Mouse (Mus musculus): ENCODE measurements around the gene Pdia5. TPM values are rescaled to one million over a fixed set of nuclear protein-coding genes. Genes with fewer than 3 reads are reported as not detected.

Gene Pdia5
- total and polyA plus RNA-seq, 3 experiments, result not detected

GRCm38 (mm10) chr16:35380048-35380447 is 110.6 kb downstream of the Pdia5 start:
- DNase-seq (ENCODE audit: low read depth, low spot score), result no peak
- H3K27me3 ChIP-seq (ENCODE audit: control insufficient read depth in 1 of 2, insufficient read depth in 2 of 2, low read length in 2 of 2), result no peaks in the 10 kb centered on the region

GRCm38 (mm10) chr16:35379344-35379743 is 111.3 kb downstream of the Pdia5 start:
- Histone ChIP-seq H3K27me3 (ENCODE audit: control insufficient read depth in 1 of 2, insufficient read depth in 2 of 2, low read length in 2 of 2) (no peaks in the 10 kb centered on the region), H3K9me3 (replicated peaks; ENCODE audit: insufficient read depth, low read length) (no peaks in the 10 kb centered on the region), H3K4me3 (ENCODE audit: control insufficient read depth in 1 of 2, insufficient read depth in 1 of 2, low read depth in 2 of 2, low read length in 2 of 2) (no peak overlapping the region), H3K27ac (ENCODE audit: control insufficient read depth, low read depth, low read length) (no peak overlapping the region), H3K36me3 (ENCODE audit: control insufficient read depth in 1 of 2, insufficient read depth in 2 of 2, low read length in 2 of 2) (no peaks in the 10 kb centered on the region), H3K9ac (ENCODE audit: control insufficient read depth, low read depth, low read length, poor library complexity, severe bottlenecking) (no peak overlapping the region), H3K79me2 (ENCODE audit: control insufficient read depth, insufficient read depth, low read length, poor library complexity) (no peaks in the 10 kb centered on the region), H3K4me1 (ENCODE audit: control insufficient read depth in 1 of 2, insufficient read depth in 2 of 2, low read length in 2 of 2) (no peaks in the 10 kb centered on the region)
- TF ChIP-seq ZMIZ1 (IDR thresholded peaks at IDR 0.05; ENCODE audit: low read depth, low read length), result no peak
- no peak for TF ChIP-seq GATA1 (IDR thresholded peaks at IDR 0.05; ENCODE audit: low read depth, low read length)
- no peak for TF ChIP-seq POLR2AphosphoS5 (IDR thresholded peaks at IDR 0.05; ENCODE audit: borderline replicate concordance, low read depth, low read length)
- no peak for TF ChIP-seq EP300 (IDR thresholded peaks at IDR 0.05; ENCODE audit: low read depth in 1 of 2, low read length in 2 of 2)
- TF ChIP-seq MXI1 (IDR thresholded peaks at IDR 0.05; ENCODE audit: low read depth, low read length), result no peak
- no peak for TF ChIP-seq MEF2A (IDR thresholded peaks at IDR 0.05; ENCODE audit: extremely low read depth, insufficient replicate concordance, low read depth, low read length, poor library complexity, severe bottlenecking)
- no peak for TF ChIP-seq JUND (IDR thresholded peaks at IDR 0.05; ENCODE audit: low read depth, low read length)
- TF ChIP-seq USF2 (IDR thresholded peaks at IDR 0.05; ENCODE audit: borderline replicate concordance in 1 of 2, insufficient read depth in 1 of 2, low read depth in 1 of 2, low read length in 2 of 2), result no peak
- no peak for TF ChIP-seq ZKSCAN1 (IDR thresholded peaks at IDR 0.05; ENCODE audit: low read depth, low read length)
- no peak for TF ChIP-seq ZC3H11A (IDR thresholded peaks at IDR 0.05; ENCODE audit: low read depth, low read length)
- TF ChIP-seq RAD21 (IDR thresholded peaks at IDR 0.05; ENCODE audit: low read depth, low read length), result no peak
- TF ChIP-seq E2F4 (IDR thresholded peaks at IDR 0.05; ENCODE audit: borderline replicate concordance, low read depth, low read length), result no peak
- no peak for TF ChIP-seq POLR2AphosphoS2 (IDR thresholded peaks at IDR 0.05; ENCODE audit: low read length)
- no peak for TF ChIP-seq TBP (IDR thresholded peaks at IDR 0.05; ENCODE audit: low read depth, low read length)
- TF ChIP-seq CHD1 (IDR thresholded peaks at IDR 0.05; ENCODE audit: low read depth, low read length), result no peak
- no peak for TF ChIP-seq TAL1 (IDR thresholded peaks at IDR 0.05; ENCODE audit: low read length)
- no peak for TF ChIP-seq MYC (IDR thresholded peaks at IDR 0.05; ENCODE audit: low read depth, low read length)
- TF ChIP-seq SIN3A (IDR thresholded peaks at IDR 0.05; ENCODE audit: low read length), result no peak
- DNase-seq (ENCODE audit: low read depth, low spot score), result no peak

More at GRCm38 (mm10) chr16:35380048-35380447, 110.6 kb downstream of the Pdia5 start:
- no peak overlapping the region for H3K4me3 ChIP-seq (ENCODE audit: control insufficient read depth in 1 of 2, insufficient read depth in 1 of 2, low read depth in 2 of 2, low read length in 2 of 2)
- H3K9ac ChIP-seq (ENCODE audit: control insufficient read depth, low read depth, low read length, poor library complexity, severe bottlenecking), result no peak overlapping the region
- H3K27ac ChIP-seq (ENCODE audit: control insufficient read depth, low read depth, low read length), result no peak overlapping the region
- TF ChIP-seq MAFK (IDR thresholded peaks at IDR 0.05; ENCODE audit: borderline replicate concordance, low read depth, low read length) (no peak), CHD1 (IDR thresholded peaks at IDR 0.05; ENCODE audit: low read depth, low read length) (no peak)
- H3K79me2 ChIP-seq (ENCODE audit: control insufficient read depth, insufficient read depth, low read length, poor library complexity), result no peaks in the 10 kb centered on the region
- H3K4me1 ChIP-seq (ENCODE audit: control insufficient read depth in 1 of 2, insufficient read depth in 2 of 2, low read length in 2 of 2), result no peaks in the 10 kb centered on the region
- H3K9me3 ChIP-seq (replicated peaks; ENCODE audit: insufficient read depth, low read length), result no peaks in the 10 kb centered on the region
- H3K36me3 ChIP-seq (ENCODE audit: control insufficient read depth in 1 of 2, insufficient read depth in 2 of 2, low read length in 2 of 2), result no peaks in the 10 kb centered on the region

Measured in MEL (cell line).